Mouse (Mus musculus) limb, embryonic 14.5 days (tissue): ENCODE data around the gene Gm12184. TPM values are rescaled to one million over a fixed set of nuclear protein-coding genes. Genes with fewer than 3 reads are reported as not detected.

Source experiments
- ATAC-seq: fragments of 200-750 bp; cut with Nextera tagmentation; 2 replicates; pipeline ENCODE4 v1.8.0; 2017; ENCODE audit warnings: low read depth, moderate number of reproducible peaks, moderate TSS enrichment; ENCODE audit not compliant: low FRiP score
- DNase-seq: peaks from one replicate; pipeline ENCODE4 v3.0.0-alpha.2; 2015; ENCODE audit warnings: low spot score
- H3K27ac ChIP-seq: fragments of 300-500 bp; sonication (generic); replicated peaks from 2 replicates; pipeline ENCODE4 v1.5.1; 2014; ENCODE audit warnings: low read depth, mild to moderate bottlenecking, low read length, moderate library complexity, mixed read lengths
- H3K27me3 ChIP-seq: fragments of 300-500 bp; sonication (generic); 2 replicates; pipeline ENCODE4 v1.6.1; 2014; ENCODE audit warnings: low read length, mixed read lengths; ENCODE audit not compliant: control insufficient read depth, insufficient read depth
- H3K36me3 ChIP-seq: fragments of 300-500 bp; sonication (generic); 2 replicates; pipeline ENCODE4 v1.6.1; 2014; ENCODE audit warnings: mild to moderate bottlenecking, low read length, moderate library complexity, mixed read lengths; ENCODE audit not compliant: control insufficient read depth, insufficient read depth
- H3K4me1 ChIP-seq: fragments of 300-500 bp; sonication (generic); 2 replicates; pipeline ENCODE4 v1.6.1; 2014; ENCODE audit warnings: antibody characterized with exemption, low read length, mixed read lengths; ENCODE audit not compliant: control insufficient read depth, insufficient read depth
- H3K4me2 ChIP-seq: fragments of 300-500 bp; sonication (generic); replicated peaks from 2 replicates; pipeline ENCODE4 v1.6.1; 2014; ENCODE audit warnings: low read depth, mild to moderate bottlenecking, low read length, moderate library complexity; ENCODE audit not compliant: severe bottlenecking
- H3K4me3 ChIP-seq: fragments of 300-500 bp; sonication (generic); replicated peaks from 2 replicates; pipeline ENCODE4 v1.5.1; 2014; ENCODE audit warnings: low read length
- H3K9ac ChIP-seq: fragments of 300-500 bp; sonication (generic); 2 replicates; pipeline ENCODE4 v1.6.1; 2014; ENCODE audit warnings: mild to moderate bottlenecking, low read depth, low read length, moderate library complexity; ENCODE audit not compliant: severe bottlenecking
- H3K9me3 ChIP-seq: fragments of 300-500 bp; sonication (generic); 2 replicates; pipeline ENCODE4 v1.6.1; 2016; ENCODE audit warnings: low read length; ENCODE audit not compliant: control insufficient read depth
- POLR2A ChIP-seq: fragments of 200-500 bp; IDR thresholded peaks from 2 replicates; pipeline ENCODE4 v1.8.0; 2012; ENCODE audit warnings: inconsistent platforms, mild to moderate bottlenecking, moderate library complexity, borderline replicate concordance; ENCODE audit not compliant: insufficient read depth, insufficient read length; ENCODE audit errors: extremely low read depth
- WGBS: fragments of 180-500 bp; shearing (Covaris S2); extraction: QIAGEN DNeasy Blood & Tissue Kit; methylation state at CpG from one replicate; pipeline ENCODE4 v1.1.7; 2014; 5-methylcytosine and 5-hydroxymethylcytosine counted together
- polyA plus RNA-seq, 2 experiments: library from polyadenylated mRNA; depleted of rRNA in 1 of 2; stranded (reverse) in 1 of 2; unstranded in 1 of 2; fragments of >200 nt; fragmentation: Nextera tagmentation in 1 of 2; extraction: Ambion mirVana in 1 of 2; gene quantifications; 2 replicates each; pipeline versions ENCODE4 v1.2.1 to v1.2.3; 2012 to 2014

The Gm12184 gene
- polyA plus RNA-seq, 2 experiments, result 7.9 to 55.1 TPM

DNA sequence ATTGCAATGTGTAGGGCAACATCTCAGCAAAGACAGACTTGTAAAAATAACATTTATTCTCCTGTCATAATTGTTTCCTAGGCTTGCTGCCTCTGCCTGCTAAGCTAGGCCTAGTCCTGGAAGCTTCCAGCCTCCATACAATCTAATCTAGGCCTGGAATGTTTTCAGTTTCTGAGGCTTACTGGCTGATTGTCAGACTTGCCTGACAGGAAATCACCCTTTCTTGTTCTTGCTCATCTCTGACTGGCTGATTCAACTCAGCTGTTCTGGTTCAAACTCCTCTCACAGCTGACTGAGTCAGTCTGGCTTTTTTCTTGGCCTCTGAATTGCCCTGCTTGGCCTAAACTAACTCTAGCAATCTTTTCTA, 6.2 kb downstream of the Gm12184 start:
- Histone ChIP-seq H3K27ac (no peak overlapping the region), H3K4me2 (no peak overlapping the region), H3K4me3 (no peak overlapping the region), H3K9me3 (no peaks in the 10 kb centered on the region), H3K36me3 (peaks cover 3% of the 10 kb centered on the region; the same call in 1 of the 2 replicates), H3K9ac (no peak overlapping the region), H3K27me3 (peaks cover 13% of the 10 kb centered on the region; the same call in 1 of the 2 replicates), H3K4me1 (peaks cover 9% of the 10 kb centered on the region)
- no peak for TF ChIP-seq POLR2A
- ATAC-seq (no peak), DNase-seq (no peak)

DNA sequence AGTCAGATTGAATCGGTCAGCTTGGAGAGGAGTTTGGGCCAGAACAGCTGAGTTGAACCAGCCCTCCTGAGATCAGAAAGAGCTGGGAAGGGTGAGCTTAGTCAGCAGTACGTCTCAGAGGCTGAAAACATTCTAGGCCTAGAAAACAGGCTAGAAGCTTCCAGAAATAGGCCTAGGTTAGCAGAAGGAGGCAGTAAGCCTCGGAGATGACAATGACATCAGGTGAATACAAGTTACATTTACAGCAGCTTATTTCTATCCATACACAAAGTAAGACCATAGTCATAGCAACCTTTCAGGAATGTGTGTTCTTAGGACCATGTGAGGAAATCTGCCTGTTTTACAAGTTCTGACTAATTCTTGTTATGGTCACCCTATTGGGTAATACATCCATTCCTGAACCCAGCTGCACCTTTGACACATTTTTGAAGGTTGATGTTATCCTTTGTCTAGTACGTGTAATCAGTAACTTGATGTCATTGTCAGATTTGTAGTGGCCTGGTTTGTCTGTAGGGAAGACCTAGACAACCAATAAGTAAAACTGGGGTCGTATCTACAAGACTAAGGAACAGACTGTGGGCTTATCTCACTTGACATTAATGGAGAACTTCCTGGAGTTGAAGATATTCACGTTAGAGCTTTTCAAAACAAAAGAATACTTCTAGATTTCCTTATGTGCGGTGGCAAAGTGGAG, 6.7 kb downstream of the Gm12184 start:
- ATAC-seq (no peak), DNase-seq (no peak)
- H3K4me2 ChIP-seq, result no peak overlapping the region
- WGBS, result 81% methylated on average over 7 of the region's 7 CpGs
- TF ChIP-seq POLR2A, result no peak
- peaks cover 5% of the 10 kb centered on the region; the same call in 1 of the 2 replicates for H3K36me3 ChIP-seq
- H3K4me1 ChIP-seq, result peaks cover 11% of the 10 kb centered on the region
- H3K27ac ChIP-seq, result no peak overlapping the region
- no peaks in the 10 kb centered on the region for H3K9me3 ChIP-seq
- no peak overlapping the region for H3K4me3 ChIP-seq
- H3K27me3 ChIP-seq, result peaks cover 11% of the 10 kb centered on the region; the same call in 1 of the 2 replicates
- H3K9ac ChIP-seq, result no peak overlapping the region

DNA sequence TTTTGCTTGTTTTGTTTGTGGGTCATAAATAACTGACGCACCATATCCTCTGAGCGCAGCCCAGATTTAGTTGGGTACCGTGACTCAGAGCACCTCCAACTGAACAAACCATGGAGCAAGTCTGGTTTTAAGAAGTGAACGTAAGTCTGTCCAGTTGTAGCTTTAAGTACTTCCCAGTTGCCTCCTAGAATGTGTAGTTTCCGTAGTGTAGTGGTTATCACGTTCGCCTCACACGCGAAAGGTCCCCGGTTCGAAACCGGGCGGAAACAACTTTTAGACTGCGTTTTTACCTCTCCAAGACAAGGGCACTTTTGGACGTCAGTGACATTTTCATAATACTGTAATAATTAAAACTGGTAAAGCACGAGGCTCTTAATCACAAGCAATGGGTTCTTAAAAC, 8.1 kb downstream of the Gm12184 start:
- Histone ChIP-seq H3K27me3 (no peaks in the 10 kb centered on the region), H3K9me3 (no peaks in the 10 kb centered on the region), H3K4me2 (peak overlapping the region; percentile 49), H3K27ac (no peak overlapping the region), H3K4me3 (peak overlapping the region; percentile 73), H3K36me3 (peaks cover 9% of the 10 kb centered on the region; the same call in 1 of the 2 replicates), H3K4me1 (peaks cover 11% of the 10 kb centered on the region), H3K9ac (0 out of 2 replicates have a peak overlapping the region, but pooled peaks have one; percentile 86)
- TF ChIP-seq POLR2A, result no peak
- peak; percentile 18 for ATAC-seq
- peak; percentile 97 for DNase-seq
- under 1% methylated on average over 16 of the region's 16 CpGs for WGBS

DNA sequence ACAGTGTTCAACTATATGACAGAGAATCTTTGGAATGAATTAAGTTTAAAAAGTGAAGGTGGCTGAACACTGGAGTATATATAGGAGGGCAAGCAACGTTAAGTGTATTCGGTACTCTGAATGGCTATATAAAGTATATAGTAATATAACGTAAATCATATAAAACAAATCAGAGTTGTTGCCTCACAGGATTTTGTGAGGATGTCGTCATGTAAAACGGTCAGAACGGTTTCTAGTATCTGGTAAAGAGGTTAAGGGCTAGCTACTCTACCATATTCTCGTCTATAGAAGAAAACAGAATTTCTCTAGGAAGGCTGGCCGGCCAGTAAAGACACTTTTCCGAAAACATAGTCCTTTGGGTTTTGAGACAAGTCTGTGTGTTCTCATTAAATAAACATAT, 8.7 kb downstream of the Gm12184 start:
- 6% methylated on average over 9 of the region's 9 CpGs for WGBS
- H3K4me1 ChIP-seq, result peaks cover 11% of the 10 kb centered on the region
- no peak for DNase-seq
- H3K27me3 ChIP-seq, result no peaks in the 10 kb centered on the region
- H3K27ac ChIP-seq, result peak overlapping the region; percentile 91
- peak overlapping the region; percentile 73 for H3K4me3 ChIP-seq
- H3K4me2 ChIP-seq, result peak overlapping the region; percentile 49
- no peak for ATAC-seq
- TF ChIP-seq POLR2A, result no peak
- peak overlapping the region; percentile 86 for H3K9ac ChIP-seq
- H3K36me3 ChIP-seq, result peaks cover 14% of the 10 kb centered on the region
- no peaks in the 10 kb centered on the region for H3K9me3 ChIP-seq

DNA sequence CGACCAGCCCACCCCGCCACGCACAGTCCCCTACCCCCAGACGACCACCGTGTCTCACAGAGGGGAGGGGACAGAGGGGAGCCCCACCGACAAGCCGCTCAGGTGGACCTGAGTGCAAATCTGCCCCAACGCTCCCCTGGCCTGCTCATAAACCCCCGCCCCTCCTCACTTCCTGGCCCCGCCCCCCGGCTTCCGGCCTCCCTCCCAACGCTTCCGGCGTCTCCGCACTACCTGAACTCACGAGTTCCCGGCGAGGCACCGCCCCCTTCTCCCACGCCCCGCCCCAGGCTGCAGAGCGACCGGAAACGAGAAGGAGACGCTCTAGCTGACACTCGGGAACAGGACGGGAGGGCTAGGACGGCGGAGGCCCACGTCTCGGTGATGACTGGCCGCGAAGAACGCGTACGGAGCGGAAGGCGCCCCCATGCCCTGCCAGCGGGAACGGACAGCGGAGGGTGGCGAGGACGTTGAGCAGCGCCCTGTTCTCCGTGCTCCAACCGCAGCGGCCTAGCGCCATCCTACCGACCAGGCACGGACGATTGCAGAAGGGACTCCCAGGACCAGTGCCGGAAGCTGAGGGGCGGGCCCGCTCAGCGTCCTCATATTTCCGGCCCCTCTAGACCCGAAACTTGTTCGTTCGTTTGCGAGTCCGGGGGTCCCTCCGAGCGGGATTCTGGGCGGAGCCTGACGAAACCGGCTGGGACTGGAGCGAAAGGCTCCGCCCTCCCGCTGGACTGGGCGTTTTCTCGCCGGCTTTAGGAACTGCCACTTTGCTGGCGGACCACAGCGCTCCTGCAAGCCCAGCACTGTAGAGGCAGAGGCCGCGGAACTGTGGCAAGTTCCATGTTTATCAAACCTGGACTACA, 9.4 kb downstream of the Gm12184 start, which contains the start of gene Trim41:
Gene Trim41 (minus strand): TSS at position 554 of the 866 bp plus-strand sequence.
- ATAC-seq, result peak; percentile 96
- TF ChIP-seq POLR2A, result peak; percentile 27; the same call in 1 of the 2 replicates

More for the DNA sequence above, 9.4 kb downstream of the Gm12184 start, which contains the start of gene Trim41:
- Histone ChIP-seq H3K4me3 (peak within 1 kb of the TSS; percentile 73), H3K4me1 (peaks cover 11% of the 10 kb centered on the region), H3K4me2 (peak within 1 kb of the TSS; percentile 81), H3K9ac (peak within 1 kb of the TSS; percentile 86), H3K27ac (peak within 1 kb of the TSS; percentile 91), H3K27me3 (no peaks in the 10 kb centered on the region), H3K9me3 (no peaks in the 10 kb centered on the region), H3K36me3 (peaks cover 22% of the 10 kb centered on the region)
- DNase-seq, result peak; percentile 98
- WGBS, result under 1% methylated on average over 59 of the region's 77 CpGs
